Mouse (Mus musculus) CD4-positive, CD25-positive, alpha-beta regulatory T cell, adult 2 months (primary cell): ENCODE results near the gene Camk2g.

Experiments used
- DNase-seq: peaks from one replicate; pipeline ENCODE4 v3.0.0-alpha.2; 2012; ENCODE audit warnings: low read depth, low spot score

Camk2g gene

DNA sequence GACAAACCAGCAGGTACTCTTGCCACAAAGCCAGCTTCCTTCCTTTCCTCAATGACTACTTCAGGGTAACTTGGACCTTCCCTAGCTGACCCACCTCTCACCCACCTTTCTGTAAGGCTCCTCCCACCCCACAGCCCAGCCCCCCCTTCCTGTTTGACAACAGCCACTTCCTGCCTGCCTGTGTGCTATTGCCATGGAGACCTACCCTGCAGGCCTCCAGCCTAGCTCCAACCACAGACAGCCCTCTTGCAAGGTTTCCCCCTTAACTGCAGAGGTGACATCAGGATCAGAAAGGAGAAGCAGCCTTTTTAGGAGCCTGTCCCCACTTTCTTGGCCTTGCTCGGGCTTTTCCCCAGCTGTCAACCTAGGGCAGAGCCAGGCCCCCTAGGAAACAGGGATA lies 8.7 kb downstream of the Camk2g start:
- peak; percentile 82 for DNase-seq

DNA sequence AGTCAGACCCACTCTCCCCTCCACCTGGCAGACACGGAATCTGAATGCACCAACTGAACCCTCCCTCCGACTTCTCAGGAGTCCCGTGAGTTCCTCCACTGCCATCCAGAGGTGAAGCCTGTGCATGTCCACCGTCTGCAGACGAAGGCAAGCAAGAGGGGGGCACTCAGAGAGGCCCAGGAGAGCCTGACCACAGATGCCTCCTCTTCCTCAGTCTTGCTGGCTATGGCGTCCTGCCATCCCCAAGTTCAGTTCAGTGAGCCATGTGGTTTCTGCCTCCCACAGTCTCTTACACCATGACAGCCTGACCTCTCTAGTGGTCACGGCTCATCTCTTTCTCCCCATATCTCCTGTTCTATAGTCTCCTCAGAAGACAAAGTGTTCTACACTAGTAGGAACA lies 9.2 kb downstream of the Camk2g start:
- no peak for DNase-seq

DNA sequence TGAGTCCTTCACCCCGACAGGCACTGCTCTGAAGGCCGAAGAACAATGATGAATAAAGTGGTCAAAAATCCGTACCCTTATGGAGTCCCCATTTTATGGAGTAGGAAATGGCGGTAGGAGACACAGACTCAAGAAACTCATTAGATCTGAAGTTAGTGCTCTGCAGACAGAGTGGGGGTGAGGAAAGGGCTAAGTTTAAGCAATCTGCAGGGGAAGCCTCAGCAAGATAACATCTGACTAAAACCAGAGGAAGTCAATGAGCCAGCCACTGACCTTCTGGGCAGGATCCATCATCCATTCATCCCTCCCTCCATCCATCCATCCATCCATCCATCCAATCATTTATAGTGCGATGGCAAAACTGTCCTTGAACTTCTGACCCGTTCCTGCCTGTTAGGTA lies 10.4 kb downstream of the Camk2g start:
- no peak for DNase-seq

DNA sequence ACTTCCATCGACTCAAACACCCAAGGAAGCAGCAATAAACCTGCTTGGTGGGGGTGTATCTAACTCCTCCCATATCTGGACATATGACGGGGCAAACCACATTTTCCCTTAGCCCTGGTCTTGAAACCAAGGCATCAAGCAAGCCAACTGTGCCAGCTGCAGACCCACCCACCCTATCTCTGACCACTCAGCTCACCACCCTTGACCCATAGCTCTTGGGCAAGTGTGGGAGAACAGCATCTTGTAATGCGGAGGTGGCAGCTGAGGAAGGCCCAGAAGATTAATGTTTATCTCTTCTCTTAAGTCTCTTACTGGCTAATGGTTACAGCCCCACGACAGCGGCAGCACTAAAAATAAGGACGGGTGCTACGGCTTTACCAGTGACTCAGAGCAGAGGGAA lies 11.0 kb downstream of the Camk2g start:
- no peak for DNase-seq

DNA sequence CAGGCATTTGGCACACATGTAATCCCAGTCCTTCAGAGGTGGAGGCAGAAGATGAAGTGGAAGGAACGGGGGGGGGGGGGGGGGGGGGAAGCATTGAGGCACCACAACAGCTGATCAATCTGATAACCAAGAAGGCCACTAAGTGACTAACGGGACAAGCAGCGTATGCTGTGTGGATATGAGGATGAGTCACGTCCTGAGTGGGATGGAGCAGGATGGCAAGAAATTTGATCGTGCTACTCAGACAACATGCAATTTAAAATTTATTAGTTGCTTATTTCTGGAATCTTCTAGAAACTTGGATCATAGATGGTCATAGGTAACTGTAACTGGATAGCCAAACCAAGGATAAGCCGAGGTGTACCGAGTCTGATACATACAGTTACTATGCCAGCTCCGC lies 13.7 kb downstream of the Camk2g start:
- DNase-seq: no peak

DNA sequence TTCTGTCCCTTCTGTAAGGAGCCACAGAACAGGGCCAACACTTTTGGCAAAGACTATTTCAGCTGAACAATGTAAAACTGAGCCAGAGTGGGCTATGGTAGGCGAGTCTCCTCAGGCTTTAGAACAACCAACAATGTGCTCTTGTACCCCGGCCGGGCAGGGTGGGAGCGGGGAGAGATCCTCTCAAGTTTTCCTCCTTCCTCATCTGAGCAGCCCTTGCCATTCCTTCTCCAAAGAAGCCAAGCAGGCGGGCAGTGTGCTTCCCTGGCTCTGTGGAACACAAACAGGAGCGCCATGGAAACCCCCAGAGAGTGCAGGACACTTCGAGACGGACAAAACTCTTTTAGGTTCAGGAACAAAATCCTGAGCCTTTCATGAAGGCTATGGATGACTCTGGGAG lies 15.4 kb downstream of the Camk2g start:
- no peak for DNase-seq

DNA sequence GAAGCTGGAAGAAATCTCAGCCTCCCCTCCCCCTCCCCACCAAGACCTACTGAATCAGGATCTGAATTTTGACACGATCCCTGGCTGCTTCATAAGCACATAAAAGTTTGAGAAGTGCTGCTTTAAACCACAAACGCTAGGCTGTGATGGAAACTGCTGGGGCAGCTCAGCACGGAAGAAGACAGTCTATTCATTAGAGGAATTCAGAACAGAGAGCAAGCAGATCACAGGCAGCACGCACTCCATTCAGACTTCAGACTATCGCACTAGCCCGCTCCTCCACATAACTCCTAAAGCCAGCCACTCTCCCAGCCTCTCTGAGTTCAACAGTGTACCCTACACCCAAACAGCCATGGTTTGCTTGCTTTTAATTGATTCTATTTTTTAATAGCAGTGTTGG lies 18.2 kb downstream of the Camk2g start:
- peak; percentile 42 for DNase-seq

DNA sequence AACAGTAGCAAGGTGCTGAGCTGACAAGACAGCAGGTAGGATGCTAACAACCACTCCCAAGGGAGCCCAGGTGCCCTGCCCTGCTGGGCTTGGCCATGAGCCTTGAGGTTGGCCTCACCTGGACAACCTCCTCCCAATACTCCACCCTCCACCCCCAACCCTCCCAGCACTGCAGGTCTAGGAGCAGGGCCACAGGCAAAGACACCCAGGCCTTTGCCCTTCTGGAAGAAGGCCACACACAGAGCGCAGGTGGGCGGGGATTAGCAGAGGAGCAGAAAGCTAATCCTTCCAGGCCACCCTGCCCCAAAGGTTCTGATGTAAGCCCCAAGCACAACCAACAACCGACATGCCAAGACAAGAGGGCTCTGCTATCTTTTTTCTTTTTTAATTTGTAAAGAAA lies 20.5 kb downstream of the Camk2g start:
- no peak for DNase-seq

DNA sequence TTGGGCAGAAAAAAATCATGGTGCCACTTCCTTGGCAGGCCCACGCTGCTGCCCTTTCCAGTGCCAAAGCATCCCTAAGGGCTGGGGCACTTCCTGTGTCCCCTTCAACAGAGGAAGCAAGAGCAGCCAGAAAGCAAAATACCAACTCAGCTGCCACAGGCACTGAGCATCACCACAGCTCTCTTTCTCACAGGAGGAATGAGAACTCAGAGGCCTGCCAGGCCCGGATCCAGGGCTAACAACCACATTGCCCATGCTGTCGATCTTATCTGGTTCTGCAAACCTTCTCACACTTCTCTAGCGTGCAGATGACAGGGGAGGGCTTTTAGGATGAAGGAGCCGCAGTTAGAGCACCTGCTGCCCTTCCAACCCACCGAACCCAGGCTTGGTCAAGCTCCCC lies 21.1 kb downstream of the Camk2g start:
- DNase-seq: no peak

DNA sequence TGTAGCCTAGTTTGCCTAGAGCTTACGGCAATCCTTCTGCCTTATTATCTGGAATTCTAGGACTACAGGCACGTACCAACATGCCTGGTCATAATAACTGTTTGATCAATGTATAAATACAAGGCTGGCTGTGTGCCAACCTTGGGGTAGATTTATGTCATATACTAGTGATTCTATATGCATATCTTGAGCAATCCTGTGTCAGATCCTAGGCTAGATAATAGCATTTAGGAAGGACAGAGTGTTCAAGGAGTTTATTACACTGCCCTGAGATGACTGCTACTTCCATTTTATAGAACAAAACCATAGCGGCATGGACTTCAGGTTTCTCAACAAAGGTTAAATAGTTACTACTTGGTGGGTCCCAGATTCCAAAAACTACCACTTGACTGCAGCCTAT lies 21.9 kb downstream of the Camk2g start:
- DNase-seq: no peak

DNA sequence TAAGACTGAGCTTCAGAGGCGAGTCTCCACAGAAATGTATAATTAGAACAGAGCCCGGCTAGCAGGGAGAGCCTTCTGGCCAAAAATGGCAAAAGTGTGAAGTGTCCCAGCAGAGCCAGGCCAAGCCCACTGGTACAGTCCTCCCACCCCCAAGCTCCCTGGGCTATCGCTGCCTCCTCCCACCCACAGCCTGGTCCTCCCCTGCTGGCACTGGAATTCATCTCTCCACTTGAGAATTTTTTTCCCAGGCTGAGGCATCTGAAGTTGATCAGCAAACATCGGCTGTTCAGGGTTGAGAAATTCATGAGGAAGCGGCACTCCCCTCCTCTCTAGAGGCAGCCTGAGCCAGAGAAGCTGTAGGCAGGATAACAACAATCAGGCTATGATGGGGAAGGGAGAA lies 25.3 kb downstream of the Camk2g start:
- DNase-seq: no peak

DNA sequence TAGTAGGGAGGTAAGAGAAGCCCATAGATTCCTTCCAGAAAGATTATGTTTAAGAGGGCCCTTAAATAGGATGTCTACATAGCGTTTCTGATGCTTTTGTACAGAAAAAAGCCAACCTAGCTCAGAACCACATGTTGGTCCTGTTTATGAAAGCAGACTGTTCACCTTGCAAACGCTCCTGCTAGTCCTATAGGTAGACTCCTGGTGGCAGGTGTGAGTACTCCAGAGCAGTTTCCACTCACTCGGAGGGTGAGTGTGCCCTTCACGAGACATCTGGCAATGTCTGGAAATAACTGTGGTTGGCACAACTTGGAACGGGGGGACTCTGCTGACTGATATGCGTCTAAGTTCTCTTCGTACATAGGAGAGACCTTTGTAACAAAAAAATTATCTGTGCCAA lies 26.0 kb downstream of the Camk2g start:
- no peak for DNase-seq

DNA sequence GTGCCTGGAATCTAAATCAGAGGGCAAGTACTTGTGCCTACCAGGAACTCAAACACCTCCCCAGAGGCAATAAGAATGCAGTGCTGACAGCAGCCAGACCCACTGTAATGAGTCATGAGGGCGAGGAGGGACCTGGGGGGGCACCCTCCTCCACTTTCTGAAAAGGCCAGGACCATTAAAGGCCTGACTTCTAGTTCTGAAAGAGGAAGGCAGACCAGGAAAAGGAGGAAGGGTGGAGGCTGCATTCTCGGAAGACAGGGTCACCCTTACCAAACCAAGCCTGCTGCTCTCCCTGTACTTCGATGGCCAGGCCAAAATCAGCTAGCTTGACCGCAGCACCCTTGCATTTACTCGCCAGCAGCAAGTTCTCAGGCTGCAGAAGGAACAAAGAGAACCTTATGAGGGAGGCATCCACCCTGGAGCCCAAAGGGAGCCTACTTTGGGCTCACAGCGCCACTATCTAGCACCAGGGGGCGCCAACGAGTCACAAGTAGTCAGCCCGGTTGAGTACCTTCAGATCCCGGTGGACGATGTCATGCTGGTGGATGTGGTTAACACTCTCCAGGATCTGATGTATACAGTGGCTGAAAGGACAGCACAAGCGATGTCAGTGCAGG lies 28.1 kb downstream of the Camk2g start:
- DNase-seq: peak; percentile 90

DNA sequence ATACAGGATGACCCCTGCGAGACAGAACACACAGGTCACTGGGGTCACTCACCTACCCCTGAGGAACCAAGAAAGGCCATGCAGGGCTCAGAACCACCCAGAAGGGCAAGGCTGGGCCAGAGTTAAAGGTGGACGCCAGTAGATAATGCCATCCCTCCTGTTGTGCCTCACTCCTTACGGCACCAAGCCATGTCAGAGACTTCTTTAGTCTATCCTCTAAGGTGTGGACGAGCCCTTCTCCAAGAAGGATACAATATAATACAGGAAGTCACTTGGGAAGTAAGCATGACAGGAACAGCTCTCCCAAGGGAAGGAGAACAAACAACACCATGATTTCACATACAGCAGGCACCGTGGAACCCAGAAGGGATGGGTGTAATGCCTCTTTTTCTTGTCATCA lies 28.9 kb downstream of the Camk2g start:
- no peak for DNase-seq

DNA sequence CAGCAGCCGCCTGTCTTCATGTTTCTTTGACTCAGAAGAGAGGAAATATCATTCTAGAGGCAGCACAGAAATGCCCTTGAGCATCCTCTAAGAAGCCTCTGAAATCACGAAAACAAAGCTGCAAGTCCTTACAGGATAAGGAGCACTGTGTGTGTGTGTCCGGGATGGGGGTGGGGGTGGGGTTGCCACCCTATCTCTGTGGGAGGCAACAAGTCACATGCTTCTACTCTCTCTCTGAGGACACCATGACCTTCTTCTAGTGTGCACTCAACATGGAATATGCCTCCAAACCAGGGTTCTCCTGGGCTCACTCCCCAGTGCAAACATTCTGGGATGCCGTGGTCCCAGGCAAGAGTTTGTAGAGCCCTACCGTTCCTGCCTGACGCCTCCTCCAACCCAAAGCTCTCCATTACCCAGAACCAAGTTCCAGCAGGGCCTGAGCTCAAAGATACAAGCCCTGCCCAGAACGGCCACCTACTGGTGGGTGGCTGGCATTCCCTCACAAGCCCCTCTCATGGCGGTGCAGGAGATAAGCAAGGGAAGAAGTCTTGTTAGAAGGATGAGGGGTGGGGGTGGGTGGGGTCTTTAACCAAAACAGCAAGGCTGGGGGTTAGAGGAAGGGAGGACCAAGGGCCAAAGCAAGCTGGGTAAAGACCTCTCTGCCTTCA lies 35.0 kb downstream of the Camk2g start:
- no peak for DNase-seq

DNA sequence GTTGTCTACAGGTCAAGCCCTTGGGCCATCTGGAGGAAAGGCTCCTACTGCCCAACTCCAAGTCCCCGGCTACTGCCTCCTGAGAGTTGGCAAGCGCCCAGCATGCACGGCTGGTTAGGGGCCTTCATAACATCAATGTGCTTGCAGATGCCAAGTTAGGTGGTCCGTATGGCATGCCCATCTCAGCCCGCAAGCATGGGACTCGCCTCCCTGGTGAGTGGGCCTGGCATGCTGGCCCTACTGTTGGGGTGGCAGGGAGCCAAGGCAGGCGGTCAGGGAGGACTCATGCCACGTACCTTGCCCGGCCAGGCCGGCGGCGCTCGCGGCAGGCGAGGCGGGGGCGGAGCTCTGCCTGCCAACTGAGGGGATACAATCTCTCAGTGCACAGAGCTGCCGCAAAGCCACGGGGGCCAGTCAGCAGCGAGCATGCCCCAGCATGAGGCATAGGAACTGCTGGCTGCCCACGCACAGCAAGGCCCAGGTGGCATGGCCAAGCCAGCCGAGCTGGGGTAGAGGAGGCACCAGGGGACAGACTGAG lies 36.4 kb downstream of the Camk2g start:
- DNase-seq: no peak

DNA sequence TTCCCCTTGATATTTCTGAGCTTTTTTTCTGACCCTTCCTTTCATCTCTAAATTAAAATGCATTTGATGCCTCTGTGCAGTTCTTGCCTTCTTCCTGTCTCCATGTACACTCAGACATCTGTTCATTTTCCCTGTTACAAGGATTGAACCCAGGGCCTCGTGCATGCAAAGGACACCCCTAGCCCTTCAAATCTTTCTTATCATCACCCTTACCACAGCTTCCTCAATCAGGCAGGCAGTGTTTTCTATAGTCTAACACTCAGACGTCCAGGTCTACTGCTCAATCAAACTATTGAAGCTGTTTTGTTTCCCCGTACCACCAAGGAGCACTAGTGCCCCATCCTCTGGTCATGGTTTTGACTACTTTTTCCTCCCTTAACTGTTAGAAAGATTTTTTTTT lies 40.1 kb downstream of the Camk2g start:
- no peak for DNase-seq

DNA sequence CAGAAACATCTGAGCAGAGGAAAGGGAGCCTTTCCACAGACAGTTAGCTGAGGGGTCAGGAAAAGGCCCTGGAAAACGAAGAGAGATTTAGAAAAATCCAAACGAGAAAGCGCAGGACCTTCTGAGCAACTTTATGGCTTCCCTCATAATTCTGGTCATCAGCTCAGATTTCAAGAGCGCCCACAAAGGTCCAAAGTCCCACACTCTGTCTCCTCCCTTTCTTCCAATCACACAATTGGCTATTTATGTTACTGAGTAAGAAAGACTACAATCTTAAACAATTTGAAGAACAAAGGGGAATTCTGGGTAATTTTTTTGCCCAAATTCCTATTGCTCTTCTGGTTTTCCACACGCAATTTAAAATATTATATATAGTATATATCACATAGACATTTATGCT lies 43.4 kb downstream of the Camk2g start:
- DNase-seq: no peak

DNA sequence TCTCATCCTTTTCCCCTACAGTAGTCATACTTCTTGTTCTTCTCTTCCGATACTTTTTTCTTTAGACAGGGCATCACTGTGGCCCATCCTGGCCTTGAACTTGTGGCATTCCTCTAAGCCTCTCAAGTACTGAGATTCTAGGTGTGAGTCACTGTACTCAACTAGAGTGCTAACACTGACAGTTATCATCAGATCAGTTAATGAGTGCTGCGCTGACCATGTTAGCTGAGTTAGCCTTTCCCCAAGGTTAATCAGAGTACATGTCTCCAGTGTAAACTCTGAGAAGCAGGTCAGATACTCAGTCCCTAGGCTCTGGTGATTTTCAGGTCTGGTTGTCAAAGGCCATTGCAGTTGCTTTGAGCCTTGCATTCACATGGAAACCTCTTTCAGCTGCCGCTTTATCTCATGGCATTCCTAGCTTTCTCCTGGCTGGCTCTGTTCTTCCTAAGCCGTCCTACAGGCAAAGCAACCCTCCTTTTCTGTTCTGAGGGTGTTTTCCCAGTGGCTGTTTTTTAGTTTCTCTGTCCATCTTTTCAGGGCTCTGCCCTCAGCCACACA lies 44.3 kb downstream of the Camk2g start:
- no peak for DNase-seq

DNA sequence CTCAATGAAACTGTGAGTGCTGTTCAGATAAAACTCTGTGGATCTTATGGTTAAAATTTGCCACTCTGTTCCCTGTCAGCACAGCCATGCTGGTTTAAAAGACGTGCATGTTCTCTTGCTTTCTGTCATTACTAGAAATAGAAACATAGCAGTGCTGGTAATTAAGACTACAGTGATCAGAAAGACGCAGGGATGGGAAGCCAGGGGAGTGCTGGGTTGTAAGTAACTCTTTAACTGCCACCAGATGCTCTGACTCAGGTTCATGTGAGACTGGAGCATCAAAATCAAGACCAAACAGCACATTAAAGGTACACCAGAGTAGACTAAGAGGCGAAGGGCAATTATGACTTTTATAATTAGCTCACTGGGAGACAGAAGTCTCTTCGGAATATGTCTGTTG lies 45.5 kb downstream of the Camk2g start:
- no peak for DNase-seq

DNA sequence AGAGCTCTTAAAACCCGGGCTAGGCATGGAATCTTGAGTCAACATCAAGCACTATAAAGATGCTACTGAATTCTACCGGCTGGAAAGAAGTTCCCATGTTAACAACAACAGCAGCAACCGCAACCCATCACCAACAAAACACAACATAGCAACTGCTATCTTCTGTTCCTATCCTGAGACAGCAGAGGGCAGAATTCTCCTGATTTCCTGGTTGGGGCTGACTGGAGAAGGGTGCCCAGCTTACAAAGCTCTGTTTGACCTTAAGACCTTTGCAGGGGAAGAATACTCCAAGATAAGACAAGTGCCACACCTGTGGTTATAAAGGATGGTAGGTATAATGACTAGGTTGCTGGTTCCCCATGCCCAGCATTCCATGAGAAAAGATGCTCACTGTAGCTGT lies 47.0 kb downstream of the Camk2g start:
- no peak for DNase-seq

DNA sequence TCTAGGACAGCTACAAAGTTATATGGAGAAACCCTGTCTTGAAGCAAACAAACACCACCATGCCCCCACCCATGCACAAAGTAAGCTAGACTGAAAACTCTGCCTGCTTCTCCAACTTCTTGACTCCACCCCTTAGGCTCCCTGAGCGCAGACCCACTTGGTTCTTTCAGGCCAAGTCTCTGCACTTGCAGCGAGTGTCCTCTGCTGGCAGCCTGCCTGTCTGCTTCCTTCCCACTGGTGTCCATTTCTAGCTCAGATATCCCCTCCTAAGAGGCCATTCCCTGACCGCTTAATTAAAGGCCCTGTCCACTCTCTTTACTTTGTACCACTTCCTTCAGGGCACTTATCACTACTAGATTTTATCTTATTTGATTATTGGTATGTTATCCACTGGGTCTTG lies 50.3 kb downstream of the Camk2g start:
- DNase-seq: no peak

DNA sequence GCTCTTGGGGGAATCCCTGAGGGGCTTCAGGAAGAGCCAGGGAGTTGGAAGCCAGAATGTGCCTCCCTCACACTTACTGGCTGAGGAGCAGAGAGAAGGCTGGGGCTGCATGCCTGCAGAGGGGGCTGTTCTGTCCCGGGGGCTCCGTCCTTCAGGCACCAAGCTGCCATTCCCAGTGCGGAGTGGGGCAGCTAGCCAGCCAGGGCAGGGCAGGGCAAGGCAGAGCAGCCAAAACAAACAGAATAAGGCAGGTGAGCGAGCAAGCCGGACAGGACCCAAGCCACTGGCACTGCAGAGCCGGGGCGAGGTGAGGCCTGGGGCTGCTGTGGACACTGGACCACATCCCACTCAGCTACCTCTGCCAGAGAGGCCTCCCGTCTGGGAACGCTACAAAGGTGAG lies 52.6 kb downstream of the Camk2g start:
- no peak for DNase-seq
